Mouse (Mus musculus) CD4-positive helper T cell, adult 2 months (primary cell): Measurements from ENCODE around the gene Icosl.
"Not testable (repeated sequence)": the region's sequence is repeated elsewhere in the genome, so short reads cannot be mapped to it uniquely, and the experiment has no call there.

Experiments used
- DNase-seq: peaks from one replicate; pipeline ENCODE4 v3.0.0-alpha.2; 2012; ENCODE audit warnings: low read depth, missing footprints, low spot score

The Icosl gene

GRCm38 (mm10) chr10:78115153-78115552, 46.1 kb downstream of the Icosl start:
- DNase-seq = peak; percentile 55

- no peak for DNase-seq
These were observed 50.3 kb downstream of the Icosl start for GRCm38 (mm10) chr10:78119422-78119821.

GRCm38 (mm10) chr10:78124137-78124536, 55.0 kb downstream of the Icosl start:
- not testable (repeated sequence) for DNase-seq

GRCm38 (mm10) chr10:78125061-78125460, 56.0 kb downstream of the Icosl start:
- DNase-seq = peak; percentile 70

GRCm38 (mm10) chr10:78126311-78126710, 57.2 kb downstream of the Icosl start:
- peak; percentile 68 for DNase-seq

- no peak for DNase-seq
These were observed 58.2 kb downstream of the Icosl start for GRCm38 (mm10) chr10:78127046-78127870.

GRCm38 (mm10) chr10:78127931-78128330, 58.8 kb downstream of the Icosl start:
- DNase-seq = no peak

- no peak for DNase-seq
These were observed 59.5 kb downstream of the Icosl start for GRCm38 (mm10) chr10:78128647-78129046.

- no peak for DNase-seq
These were observed 60.3 kb downstream of the Icosl start for GRCm38 (mm10) chr10:78129423-78129822.

GRCm38 (mm10) chr10:78129998-78130397, 60.9 kb downstream of the Icosl start:
- no peak for DNase-seq
